Mouse (Mus musculus) small intestine, adult 2 months (tissue): ENCODE measurements around the gene Tmprss4.

Experiments used
- CTCF ChIP-seq: fragments of 200-500 bp; IDR thresholded peaks from 2 replicates; pipeline ENCODE4 v1.5.1; 2012; ENCODE audit warnings: low read depth, mild to moderate bottlenecking, control low read depth, inconsistent platforms, low read length, moderate library complexity, mixed read lengths; ENCODE audit not compliant: insufficient replicate concordance, insufficient read length; ENCODE audit errors: extremely low read depth
- POLR2A ChIP-seq: fragments of 200-500 bp; IDR thresholded peaks from 2 replicates; pipeline ENCODE4 v1.6.1; 2012; ENCODE audit warnings: low read depth, mild to moderate bottlenecking, control low read depth, inconsistent platforms, low read length, moderate library complexity

DNA sequence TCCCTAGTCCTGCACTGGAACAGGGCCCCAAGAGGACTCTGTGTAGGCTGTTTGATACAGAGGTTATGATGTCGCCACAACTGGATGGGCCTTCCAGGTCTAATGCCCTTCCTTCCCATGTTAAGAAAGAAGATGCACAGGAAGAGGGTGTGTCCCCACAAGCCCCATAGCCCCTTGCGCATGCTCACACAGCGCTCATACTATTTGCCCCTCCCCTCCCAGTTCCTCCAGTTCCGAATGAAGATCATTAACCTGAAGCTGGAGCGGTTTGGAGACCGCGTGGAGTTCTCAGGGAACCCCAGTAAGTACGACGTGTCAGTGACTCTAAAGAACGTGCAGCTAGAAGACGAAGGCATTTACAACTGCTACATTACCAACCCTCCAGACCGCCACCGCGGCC is 78.7 kb downstream of the Tmprss4 start:
- TF ChIP-seq CTCF (no peak), POLR2A (no peak)
